Mouse (Mus musculus) CH12.LX (cell line): ENCODE data around the gene Tusc2. TPM values are rescaled to one million over a fixed set of nuclear protein-coding genes. Genes with fewer than 3 reads are reported as not detected.

ENCODE experiments used
- DNase-seq: peaks from one replicate; pipeline ENCODE4 v3.0.0-alpha.2; 2013; ENCODE audit errors: extremely low read depth
- H3K27ac ChIP-seq: 2 replicates; pipeline ENCODE4 v1.5.1; 2012; ENCODE audit warnings: low read depth, mild to moderate bottlenecking, control low read depth, moderate library complexity; ENCODE audit not compliant: insufficient read depth
- H3K27me3 ChIP-seq: replicated peaks from 2 replicates; pipeline ENCODE3; 2012; ENCODE audit warnings: inconsistent platforms
- H3K36me3 ChIP-seq, 2 experiments: replicated peaks in 1 of 2; 2 replicates each; pipeline versions ENCODE3 to v1.6.1; 2012; ENCODE audit warnings: inconsistent platforms in 1 of 2, low read length in 1 of 2, mild to moderate bottlenecking in 1 of 2, mixed read lengths in 1 of 2, moderate library complexity in 1 of 2; ENCODE audit not compliant: control insufficient read depth in 1 of 2, insufficient read depth in 1 of 2
- H3K4me1 ChIP-seq, 2 experiments: 2 replicates each; pipeline ENCODE4 v1.6.1; 2012; ENCODE audit warnings: inconsistent platforms in 1 of 2, moderate library complexity in 1 of 2; ENCODE audit not compliant: insufficient read depth in 2 of 2, control insufficient read depth in 1 of 2
- H3K4me2 ChIP-seq: 2 replicates; pipeline ENCODE4 v1.6.1; 2012; ENCODE audit warnings: low read depth, mild to moderate bottlenecking, control low read depth; ENCODE audit not compliant: poor library complexity, insufficient read depth, severe bottlenecking
- H3K4me3 ChIP-seq, 3 experiments: fragments of 150-350 bp in 1 of 3; sonication (generic) in 1 of 3; replicated peaks in 1 of 3; 2 replicates each; pipeline versions ENCODE3 to v1.5.1; 2011 to 2012; ENCODE audit warnings: low read depth in 2 of 3, low read length in 2 of 3, mild to moderate bottlenecking in 2 of 3, moderate library complexity in 2 of 3, control low read depth in 1 of 3, improper control_type of control experiment in 1 of 3, inconsistent platforms in 1 of 3, mixed read lengths in 1 of 3; ENCODE audit not compliant: poor library complexity in 1 of 3
- H3K79me2 ChIP-seq: replicated peaks from 2 replicates; pipeline ENCODE4 v1.6.1; 2012; ENCODE audit warnings: mild to moderate bottlenecking, moderate library complexity; ENCODE audit not compliant: control insufficient read depth, poor library complexity, insufficient read depth, severe bottlenecking; ENCODE audit errors: extremely low read depth
- H3K9ac ChIP-seq: 2 replicates; pipeline ENCODE4 v1.6.1; 2012; ENCODE audit warnings: low read depth, mild to moderate bottlenecking, control low read depth, moderate library complexity; ENCODE audit not compliant: insufficient read depth
- H3K9me3 ChIP-seq: replicated peaks from 2 replicates; pipeline ENCODE3; 2012; ENCODE audit warnings: low read length, inconsistent platforms, mixed read lengths
- BHLHE40 ChIP-seq: IDR thresholded peaks from 2 replicates; pipeline ENCODE4 v1.6.1; 2011; ENCODE audit warnings: mild to moderate bottlenecking, low read depth, low read length, improper control_type of control experiment
- CHD1 ChIP-seq: IDR thresholded peaks from 2 replicates; pipeline ENCODE4 v1.6.1; 2012; ENCODE audit warnings: low read depth, low read length, improper control_type of control experiment, inconsistent platforms
- CTCF ChIP-seq, 2 experiments: IDR thresholded peaks in 1 of 2; conservative IDR thresholded peaks in 1 of 2; 2 replicates each; pipeline ENCODE4 v1.5.1; 2011 to 2012; ENCODE audit warnings: low read depth in 2 of 2, low read length in 2 of 2, improper control_type of control experiment in 1 of 2, inconsistent platforms in 1 of 2, mild to moderate bottlenecking in 1 of 2, moderate library complexity in 1 of 2
- ELF1 ChIP-seq: IDR thresholded peaks from 2 replicates; pipeline ENCODE4 v1.6.1; 2014; ENCODE audit warnings: low read depth, mild to moderate bottlenecking, inconsistent platforms, low read length, improper control_type of control experiment
- GABPA ChIP-seq: IDR thresholded peaks from 2 replicates; pipeline ENCODE4 v1.6.1; 2012; ENCODE audit warnings: low read depth, low read length, improper control_type of control experiment, inconsistent platforms; ENCODE audit not compliant: insufficient replicate concordance
- HCFC1 ChIP-seq: IDR thresholded peaks from 2 replicates; pipeline ENCODE4 v1.6.1; 2012; ENCODE audit warnings: low read depth, mild to moderate bottlenecking, inconsistent platforms, low read length, improper control_type of control experiment
- MAZ ChIP-seq: IDR thresholded peaks from 2 replicates; pipeline ENCODE4 v1.6.1; 2012; ENCODE audit warnings: low read depth, mild to moderate bottlenecking, inconsistent platforms, low read length, improper control_type of control experiment, moderate library complexity
- MEF2A ChIP-seq: IDR thresholded peaks from 2 replicates; pipeline ENCODE4 v1.6.1; 2014; ENCODE audit warnings: low read depth, mild to moderate bottlenecking, inconsistent platforms, low read length, improper control_type of control experiment, borderline replicate concordance
- NELFE ChIP-seq: IDR thresholded peaks from 2 replicates; pipeline ENCODE4 v1.6.1; 2011; ENCODE audit warnings: low read depth, low read length, improper control_type of control experiment
- PAX5 ChIP-seq: IDR thresholded peaks from 2 replicates; pipeline ENCODE4 v1.6.1; 2012; ENCODE audit warnings: low read length, inconsistent platforms, mixed read lengths
- POLR2A ChIP-seq: IDR thresholded peaks from 2 replicates; pipeline ENCODE4 v1.6.1; 2011; ENCODE audit warnings: low read depth, mild to moderate bottlenecking, improper control_type of control experiment, low read length
- POLR2AphosphoS2 ChIP-seq: IDR thresholded peaks from 2 replicates; pipeline ENCODE4 v1.6.1; 2011; ENCODE audit warnings: low read depth, low read length, improper control_type of control experiment
- RCOR1 ChIP-seq: conservative IDR thresholded peaks from 2 replicates; pipeline ENCODE4 v1.6.1; 2012; ENCODE audit warnings: low read depth, mild to moderate bottlenecking, inconsistent platforms, low read length, improper control_type of control experiment
- SIN3A ChIP-seq: IDR thresholded peaks from 2 replicates; pipeline ENCODE4 v1.6.1; 2012; ENCODE audit warnings: low read length, improper control_type of control experiment, inconsistent platforms
- SMC3 ChIP-seq: IDR thresholded peaks from 2 replicates; pipeline ENCODE4 v1.6.1; 2011; ENCODE audit warnings: low read depth, low read length, improper control_type of control experiment
- TBP ChIP-seq: conservative IDR thresholded peaks from 2 replicates; pipeline ENCODE4 v1.6.1; 2011; ENCODE audit warnings: low read depth, low read length, improper control_type of control experiment
- TCF12 ChIP-seq: IDR thresholded peaks from 2 replicates; pipeline ENCODE4 v1.6.1; 2014; ENCODE audit warnings: low read depth, mild to moderate bottlenecking, inconsistent platforms, low read length, improper control_type of control experiment
- UBTF ChIP-seq: IDR thresholded peaks from 2 replicates; pipeline ENCODE4 v1.6.1; 2012; ENCODE audit warnings: low read depth, mild to moderate bottlenecking, inconsistent platforms, low read length, improper control_type of control experiment, moderate library complexity
- ZC3H11A ChIP-seq: IDR thresholded peaks from 2 replicates; pipeline ENCODE4 v1.6.1; 2012; ENCODE audit warnings: low read depth, mild to moderate bottlenecking, inconsistent platforms, low read length, improper control_type of control experiment
- ZKSCAN1 ChIP-seq: IDR thresholded peaks from 2 replicates; pipeline ENCODE4 v1.6.1; 2012; ENCODE audit warnings: low read depth, inconsistent platforms, low read length, improper control_type of control experiment, borderline replicate concordance
- ZMIZ1 ChIP-seq: IDR thresholded peaks from 2 replicates; pipeline ENCODE4 v1.6.1; 2012; ENCODE audit warnings: low read depth, mild to moderate bottlenecking, inconsistent platforms, low read length, improper control_type of control experiment
- ZNF384 ChIP-seq: IDR thresholded peaks from 2 replicates; pipeline ENCODE4 v1.6.1; 2012; ENCODE audit warnings: low read depth, low read length, improper control_type of control experiment, inconsistent platforms
- dilution Hi-C: fragments of 300-500 bp; cut with MboI; formaldehyde crosslinking; loops from 2 replicates; pipeline ENCODE4 v1.14.3; 2020; ENCODE audit warnings: low sequenced_read_pairs; ENCODE audit not compliant: extremely low pct_unique_long_range_greater_than_20kb, extremely low pct_ligation_motif_present
- in situ Hi-C: fragments of 300-500 bp; cut with MboI; formaldehyde crosslinking; loops from 3 replicates; pipeline ENCODE4 v1.14.3; 2019; ENCODE audit warnings: low sequenced_read_pairs, low pct_ligation_motif_present, low pct_unique_long_range_greater_than_20kb, mixed read lengths
- polyA plus RNA-seq: library from polyadenylated mRNA; unstranded; fragments of >175 nt; gene quantifications from 2 replicates; pipeline ENCODE4 v1.2.1, GENCODE M21; 2012; ENCODE audit warnings: low read depth; ENCODE audit not compliant: insufficient read length
- total RNA-seq, 2 experiments: library from RNA; depleted of rRNA; stranded (reverse); fragments of 300-350 nt in 1 of 2; fragments of >200 nt in 1 of 2; gene quantifications; 2 replicates each; pipeline ENCODE4 v1.2.3; 2012 to 2014

Gene Tusc2
- total and polyA plus RNA-seq, 3 experiments: 23.0 to 39.2 (median 33.3) TPM

GRCm38 (mm10) chr9:107578587-107578986, 15.5 kb downstream of the Tusc2 start, which contains the start of gene Naa80:
Gene Naa80, plus strand, starts transcription at chr9:107578887.
- dilution Hi-C loops (no loop called here), in situ Hi-C loops (no loop called here)
- Histone ChIP-seq H3K4me3 (no peak within 1 kb of the TSS), H3K79me2 (no peaks in the 10 kb centered on the region), H3K9me3 (no peaks in the 10 kb centered on the region), H3K4me1 (peaks cover 17 to 43% of the 10 kb centered on the region in 2 experiments), H3K4me2 (no peak within 1 kb of the TSS), H3K36me3 (peaks cover 8 to 20% of the 10 kb centered on the region in 2 experiments), H3K9ac (no peak within 1 kb of the TSS), H3K27ac (no peak within 1 kb of the TSS), H3K27me3 (no peaks in the 10 kb centered on the region)
- DNase-seq: no peak
- no peak for TF ChIP-seq MEF2A
- TF ChIP-seq POLR2AphosphoS2: no peak
- no peak for TF ChIP-seq ELF1
- no peak for TF ChIP-seq CHD1
- TF ChIP-seq PAX5: no peak
- no peak for TF ChIP-seq UBTF
- TF ChIP-seq SMC3: no peak
- TF ChIP-seq POLR2A: no peak
- TF ChIP-seq ZC3H11A: no peak
- no peak for TF ChIP-seq TCF12
- TF ChIP-seq ZMIZ1: no peak
- no peak for TF ChIP-seq NELFE
- TF ChIP-seq MAZ: no peak
- no peak for TF ChIP-seq SIN3A
- no peak for TF ChIP-seq TBP
- no peak for TF ChIP-seq ZNF384
- no peak for TF ChIP-seq HCFC1
- TF ChIP-seq CTCF (conservative IDR thresholded peaks at IDR 0.05 in 1 of 2, IDR thresholded peaks at IDR 0.05 in 1 of 2; ENCODE audit: low read depth in 2 of 2, low read length in 2 of 2): no peak
- TF ChIP-seq GABPA: no peak
- TF ChIP-seq RCOR1: no peak

- in situ Hi-C loops: no loop called here
- peaks cover 17 to 43% of the 10 kb centered on the region in 2 experiments for H3K4me1 ChIP-seq
- TF ChIP-seq CTCF (conservative IDR thresholded peaks at IDR 0.05 in 1 of 2, IDR thresholded peaks at IDR 0.05 in 1 of 2; ENCODE audit: low read depth in 2 of 2, low read length in 2 of 2) (no peak), ELF1 (no peak), ZKSCAN1 (no peak), GABPA (no peak), POLR2A (no peak), TCF12 (no peak), BHLHE40 (no peak)
- H3K4me3 ChIP-seq: no peak overlapping the region
- peaks cover 8 to 24% of the 10 kb centered on the region in 2 experiments for H3K36me3 ChIP-seq
- dilution Hi-C loops: no loop called here
- no peak overlapping the region for H3K4me2 ChIP-seq
- no peak overlapping the region for H3K27ac ChIP-seq
- no peak for DNase-seq
- H3K9me3 ChIP-seq: no peaks in the 10 kb centered on the region
- H3K79me2 ChIP-seq: no peaks in the 10 kb centered on the region
- H3K27me3 ChIP-seq: no peaks in the 10 kb centered on the region
- no peak overlapping the region for H3K9ac ChIP-seq
Measured at GRCm38 (mm10) chr9:107579023-107579900, 16.2 kb downstream of the Tusc2 start.
